Mouse (Mus musculus): ENCODE data around the gene Car15. TPM values are rescaled to one million over a fixed set of nuclear protein-coding genes. Genes with fewer than 3 reads are reported as not detected.

The Car15 gene
- polyA plus RNA-seq, 1 experiment, result 13.9 TPM

DNA sequence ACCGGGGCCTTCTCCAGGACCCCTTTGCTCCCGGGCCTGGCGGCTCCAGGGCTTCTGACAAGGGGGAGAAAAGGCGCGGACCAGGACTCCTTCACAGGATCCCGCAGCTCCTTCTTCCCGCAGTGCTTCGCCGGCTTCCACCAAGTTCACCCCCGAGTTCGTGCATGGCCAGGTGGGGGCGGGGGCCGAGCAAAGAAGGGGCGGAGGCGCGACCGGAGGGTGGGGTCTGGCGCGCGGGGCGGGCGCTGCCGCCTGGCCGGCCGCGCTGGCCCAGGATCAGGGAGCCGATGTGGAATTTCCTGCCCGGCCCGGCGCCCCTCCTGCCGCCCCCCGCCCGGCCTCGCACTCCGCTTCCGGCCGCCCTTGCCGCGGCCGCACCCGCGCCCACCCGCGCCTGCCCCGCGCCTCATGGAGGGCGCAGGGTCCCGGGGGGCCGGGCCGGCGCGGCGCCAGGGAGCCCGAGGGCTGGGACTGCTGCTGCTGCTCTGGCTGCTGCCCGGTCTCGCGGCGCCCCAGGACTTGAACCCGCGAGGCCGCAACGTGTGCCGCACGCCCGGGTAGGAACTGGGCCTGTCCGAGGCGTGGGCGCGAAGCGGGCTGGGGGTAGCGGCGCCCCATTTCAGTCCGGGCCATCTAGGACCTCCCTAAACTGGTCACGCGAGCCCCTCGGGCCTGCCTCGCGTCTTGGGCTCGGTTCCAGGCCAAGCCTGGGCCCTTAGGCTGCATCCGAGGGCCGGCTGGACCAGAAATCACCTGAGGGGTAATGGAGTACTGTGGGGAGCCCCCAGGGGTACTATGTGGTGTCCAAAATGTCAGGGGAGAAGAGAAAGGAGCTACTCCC, 41.0 kb downstream of the Car15 start, which contains the start of gene Scarf2:
Gene Scarf2 (plus strand): TSS at position 312 of the 841 bp plus-strand sequence.
- H3K27ac ChIP-seq (ENCODE audit: control insufficient read depth, insufficient read depth, low read depth, low read length), result no peak within 1 kb of the TSS; the same call in 1 of the 2 replicates
- H3K4me1 ChIP-seq (ENCODE audit: control insufficient read depth, insufficient read depth, low read length), result peaks cover 14% of the 10 kb centered on the region
- peak within 1 kb of the TSS; percentile 54 for H3K4me3 ChIP-seq (ENCODE audit: control insufficient read depth, low read depth, low read length)
- no peaks in the 10 kb centered on the region for H3K36me3 ChIP-seq (ENCODE audit: control insufficient read depth, insufficient read depth, low read length)
- no peak for TF ChIP-seq POLR2A (IDR thresholded peaks at IDR 0.05; ENCODE audit: control insufficient read depth, low read depth, low read length)
- no peak for TF ChIP-seq CTCF (IDR thresholded peaks at IDR 0.05; ENCODE audit: control insufficient read depth, insufficient read depth, insufficient replicate concordance, low read depth, low read length)
- no peaks in the 10 kb centered on the region for H3K27me3 ChIP-seq (ENCODE audit: control insufficient read depth, insufficient read depth, low read length)

DNA sequence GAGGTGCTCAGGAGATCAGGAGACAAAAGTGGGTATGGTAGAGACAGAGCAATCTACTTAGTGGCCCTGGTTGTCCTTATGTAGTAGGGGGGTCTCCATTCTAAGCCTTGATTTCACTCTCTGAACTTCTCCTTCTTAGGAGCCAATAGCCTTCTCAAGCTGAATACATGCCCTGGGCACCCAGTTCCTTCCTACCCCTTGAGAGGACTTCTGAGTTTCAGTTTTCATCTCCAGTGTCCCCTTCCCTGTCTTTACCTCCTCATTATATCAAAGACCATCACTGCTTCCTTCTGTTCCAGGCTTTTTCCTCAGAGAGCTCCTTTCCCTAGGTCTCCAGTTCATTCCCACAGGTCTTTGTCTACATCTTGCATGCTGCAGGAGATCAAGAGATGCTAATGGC, 41.6 kb downstream of the Car15 start:
- Histone ChIP-seq H3K27ac (ENCODE audit: control insufficient read depth, insufficient read depth, low read depth, low read length) (no peak overlapping the region), H3K27me3 (ENCODE audit: control insufficient read depth, insufficient read depth, low read length) (no peaks in the 10 kb centered on the region), H3K4me1 (ENCODE audit: control insufficient read depth, insufficient read depth, low read length) (peaks cover 14% of the 10 kb centered on the region), H3K4me3 (ENCODE audit: control insufficient read depth, low read depth, low read length) (peak overlapping the region; percentile 54), H3K36me3 (ENCODE audit: control insufficient read depth, insufficient read depth, low read length) (no peaks in the 10 kb centered on the region)
- TF ChIP-seq CTCF (IDR thresholded peaks at IDR 0.05; ENCODE audit: control insufficient read depth, insufficient read depth, insufficient replicate concordance, low read depth, low read length) (no peak), POLR2A (IDR thresholded peaks at IDR 0.05; ENCODE audit: control insufficient read depth, low read depth, low read length) (no peak)

DNA sequence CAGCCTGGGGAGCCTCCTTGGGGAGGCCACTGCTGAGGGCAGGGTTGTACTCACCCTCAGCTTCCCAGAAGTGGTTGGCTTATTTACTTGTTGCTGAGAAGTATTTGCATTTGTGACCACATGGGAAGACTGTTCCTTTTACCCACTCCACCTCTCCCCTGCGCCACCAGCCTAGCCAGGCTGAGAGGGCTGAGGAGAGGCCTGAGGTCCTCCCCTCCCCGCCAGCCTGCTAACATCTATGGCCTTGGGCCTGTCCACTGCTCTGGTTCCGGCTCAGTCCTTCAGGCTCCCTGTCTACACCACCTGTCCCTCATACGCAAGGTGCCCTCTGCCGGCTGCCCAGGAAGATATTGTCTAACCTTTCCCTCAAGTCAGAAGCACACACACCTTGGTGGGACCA, 42.5 kb downstream of the Car15 start:
- Histone ChIP-seq H3K27ac (ENCODE audit: control insufficient read depth, insufficient read depth, low read depth, low read length) (no peak overlapping the region), H3K4me3 (ENCODE audit: control insufficient read depth, low read depth, low read length) (no peak overlapping the region), H3K4me1 (ENCODE audit: control insufficient read depth, insufficient read depth, low read length) (peaks cover 14% of the 10 kb centered on the region), H3K36me3 (ENCODE audit: control insufficient read depth, insufficient read depth, low read length) (no peaks in the 10 kb centered on the region), H3K27me3 (ENCODE audit: control insufficient read depth, insufficient read depth, low read length) (no peaks in the 10 kb centered on the region)
- no peak for TF ChIP-seq POLR2A (IDR thresholded peaks at IDR 0.05; ENCODE audit: control insufficient read depth, low read depth, low read length)
- no peak for TF ChIP-seq CTCF (IDR thresholded peaks at IDR 0.05; ENCODE audit: control insufficient read depth, insufficient read depth, insufficient replicate concordance, low read depth, low read length)

DNA sequence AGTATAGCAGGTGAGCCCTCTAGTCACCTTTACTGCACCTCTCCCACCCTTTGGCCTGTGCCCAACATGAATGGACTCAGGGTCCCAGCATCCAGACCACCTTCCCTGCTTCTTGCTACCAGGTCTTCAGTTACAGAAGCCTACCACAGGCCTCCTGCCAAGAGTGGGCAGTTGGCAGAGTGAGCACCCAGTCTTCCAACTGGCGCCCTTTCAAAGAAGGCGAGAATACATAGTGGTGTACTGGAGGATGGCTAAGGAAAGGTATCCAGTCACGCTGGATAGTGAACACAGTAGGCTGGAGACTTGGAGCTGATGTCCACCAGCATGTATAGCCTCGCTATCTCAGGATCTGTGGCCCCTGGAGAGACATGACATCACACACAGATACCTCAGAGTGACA, 44.1 kb downstream of the Car15 start:
- no peak for TF ChIP-seq POLR2A (IDR thresholded peaks at IDR 0.05; ENCODE audit: control insufficient read depth, low read depth, low read length)
- TF ChIP-seq CTCF (IDR thresholded peaks at IDR 0.05; ENCODE audit: control insufficient read depth, insufficient read depth, insufficient replicate concordance, low read depth, low read length), result no peak
- H3K4me1 ChIP-seq (ENCODE audit: control insufficient read depth, insufficient read depth, low read length), result peaks cover 14% of the 10 kb centered on the region
- no peaks in the 10 kb centered on the region for H3K27me3 ChIP-seq (ENCODE audit: control insufficient read depth, insufficient read depth, low read length)
- H3K36me3 ChIP-seq (ENCODE audit: control insufficient read depth, insufficient read depth, low read length), result no peaks in the 10 kb centered on the region; the same call in 1 of the 2 replicates
- H3K4me3 ChIP-seq (ENCODE audit: control insufficient read depth, low read depth, low read length), result no peak overlapping the region
- H3K27ac ChIP-seq (ENCODE audit: control insufficient read depth, insufficient read depth, low read depth, low read length), result no peak overlapping the region

DNA sequence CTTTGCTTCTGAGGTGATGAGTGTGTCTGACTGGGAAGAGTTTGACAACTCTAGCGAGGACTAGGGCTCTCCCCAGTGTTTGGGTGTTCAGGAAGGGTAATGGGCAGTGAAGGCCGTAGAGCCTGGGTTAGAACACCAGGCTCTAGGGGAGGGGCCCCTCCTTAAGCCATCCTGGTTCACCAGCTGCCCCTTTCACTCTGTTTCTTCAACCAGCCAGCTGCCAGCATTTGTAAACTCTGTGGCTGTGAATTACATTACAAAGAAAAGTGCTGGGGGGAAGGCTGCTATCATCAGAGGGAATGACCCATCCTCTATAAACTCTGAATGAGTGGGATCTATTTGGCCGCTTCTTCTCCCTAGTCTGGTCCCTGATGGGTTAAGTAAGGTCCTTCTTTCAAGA, 45.4 kb downstream of the Car15 start:
- H3K27me3 ChIP-seq (ENCODE audit: control insufficient read depth, insufficient read depth, low read length), result no peaks in the 10 kb centered on the region
- no peak overlapping the region for H3K27ac ChIP-seq (ENCODE audit: control insufficient read depth, insufficient read depth, low read depth, low read length)
- H3K36me3 ChIP-seq (ENCODE audit: control insufficient read depth, insufficient read depth, low read length), result no peaks in the 10 kb centered on the region; the same call in 1 of the 2 replicates
- peaks cover 8% of the 10 kb centered on the region for H3K4me1 ChIP-seq (ENCODE audit: control insufficient read depth, insufficient read depth, low read length)
- no peak overlapping the region for H3K4me3 ChIP-seq (ENCODE audit: control insufficient read depth, low read depth, low read length)
- TF ChIP-seq POLR2A (IDR thresholded peaks at IDR 0.05; ENCODE audit: control insufficient read depth, low read depth, low read length) (no peak), CTCF (IDR thresholded peaks at IDR 0.05; ENCODE audit: control insufficient read depth, insufficient read depth, insufficient replicate concordance, low read depth, low read length) (no peak)

DNA sequence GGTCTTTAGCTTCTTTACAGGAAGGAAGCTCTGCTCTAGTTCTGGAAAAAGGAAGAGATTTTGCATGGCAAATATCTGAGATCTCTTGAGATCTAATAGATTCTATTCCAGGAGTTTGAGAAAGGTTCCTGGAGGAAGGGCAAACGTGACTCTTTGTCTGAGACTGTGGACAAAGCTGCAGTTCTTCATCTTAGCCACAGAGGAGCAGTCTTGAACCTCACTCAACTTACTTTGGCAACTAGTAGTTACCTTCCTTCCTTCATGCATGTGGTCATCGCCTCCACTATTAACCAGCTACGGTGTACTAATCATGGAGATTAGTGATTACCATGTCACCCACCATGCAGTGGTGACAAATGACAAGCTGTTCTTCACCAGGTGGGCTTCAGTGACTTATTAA, 52.8 kb downstream of the Car15 start:
- Histone ChIP-seq H3K27ac (ENCODE audit: control insufficient read depth, insufficient read depth, low read depth, low read length) (no peak overlapping the region), H3K36me3 (ENCODE audit: control insufficient read depth, insufficient read depth, low read length) (no peaks in the 10 kb centered on the region; the same call in 1 of the 2 replicates), H3K4me1 (ENCODE audit: control insufficient read depth, insufficient read depth, low read length) (no peaks in the 10 kb centered on the region), H3K4me3 (ENCODE audit: control insufficient read depth, low read depth, low read length) (no peak overlapping the region), H3K27me3 (ENCODE audit: control insufficient read depth, insufficient read depth, low read length) (no peaks in the 10 kb centered on the region)
- TF ChIP-seq CTCF (IDR thresholded peaks at IDR 0.05; ENCODE audit: control insufficient read depth, insufficient read depth, insufficient replicate concordance, low read depth, low read length) (no peak), POLR2A (IDR thresholded peaks at IDR 0.05; ENCODE audit: control insufficient read depth, low read depth, low read length) (no peak)

Other genes starting within 250 kb of the Car15 start
- 280 and 291 TPM in 2 replicates for gene Smpd4, start 219.0 kb downstream of the Car15 start, polyA plus RNA-seq (2012; rRNA removed)
- 120 and 138 TPM in 2 replicates for gene Ccdc74a, start 191.9 kb downstream of the Car15 start, polyA plus RNA-seq (2012; rRNA removed)
- 86.1 and 95.2 TPM in 2 replicates for gene Med15, start 105.5 kb downstream of the Car15 start, polyA plus RNA-seq (2012; rRNA removed)
- 9.1 and 9.4 TPM in 2 replicates for gene Klhl22, start 78.7 kb downstream of the Car15 start, polyA plus RNA-seq (2012; rRNA removed)
- gene Scarf2, start 41.1 kb downstream of the Car15 start, polyA plus RNA-seq (2012; rRNA removed), result 4.1 and 5.6 TPM in 2 replicates
- gene B830017H08Rik, start 5.2 kb downstream of the Car15 start, polyA plus RNA-seq (2012; rRNA removed), result 4.5 and 5.6 TPM in 2 replicates
- 3.1 and 3.2 TPM in 2 replicates for gene Gm20518, start 53.3 kb upstream of the Car15 start, polyA plus RNA-seq (2012; rRNA removed)
- 175 and 177 TPM in 2 replicates for gene Tssk1, start 55.9 kb upstream of the Car15 start, polyA plus RNA-seq (2012; rRNA removed)
- gene Dgcr2, start 60.2 kb upstream of the Car15 start, polyA plus RNA-seq (2012; rRNA removed), result 259 and 263 TPM in 2 replicates
- 845 and 898 TPM in 2 replicates for gene Tssk2, start 60.3 kb upstream of the Car15 start, polyA plus RNA-seq (2012; rRNA removed)
- 27.2 and 28.3 TPM in 2 replicates for gene Ess2, start 73.0 kb upstream of the Car15 start, polyA plus RNA-seq (2012; rRNA removed)
- 7.7 and 8.9 TPM in 2 replicates for gene Gsc2, start 76.7 kb upstream of the Car15 start, polyA plus RNA-seq (2012; rRNA removed)
- 45.4 and 52.8 TPM in 2 replicates for gene Slc25a1, start 89.9 kb upstream of the Car15 start, polyA plus RNA-seq (2012; rRNA removed)
- gene Vpreb2, start 142.1 kb upstream of the Car15 start, polyA plus RNA-seq (2012; rRNA removed), result not detected in 2 replicates
- gene Dgcr6, start 214.5 kb upstream of the Car15 start, polyA plus RNA-seq (2012; rRNA removed), result 315 and 372 TPM in 2 replicates